Mouse (Mus musculus): Measurements from ENCODE around the gene Gm11492. TPM values are rescaled to one million over a fixed set of nuclear protein-coding genes. Genes with fewer than 3 reads are reported as not detected.

The Gm11492 gene
- polyA plus RNA-seq, 1 experiment from 2014 or later, result not detected

DNA sequence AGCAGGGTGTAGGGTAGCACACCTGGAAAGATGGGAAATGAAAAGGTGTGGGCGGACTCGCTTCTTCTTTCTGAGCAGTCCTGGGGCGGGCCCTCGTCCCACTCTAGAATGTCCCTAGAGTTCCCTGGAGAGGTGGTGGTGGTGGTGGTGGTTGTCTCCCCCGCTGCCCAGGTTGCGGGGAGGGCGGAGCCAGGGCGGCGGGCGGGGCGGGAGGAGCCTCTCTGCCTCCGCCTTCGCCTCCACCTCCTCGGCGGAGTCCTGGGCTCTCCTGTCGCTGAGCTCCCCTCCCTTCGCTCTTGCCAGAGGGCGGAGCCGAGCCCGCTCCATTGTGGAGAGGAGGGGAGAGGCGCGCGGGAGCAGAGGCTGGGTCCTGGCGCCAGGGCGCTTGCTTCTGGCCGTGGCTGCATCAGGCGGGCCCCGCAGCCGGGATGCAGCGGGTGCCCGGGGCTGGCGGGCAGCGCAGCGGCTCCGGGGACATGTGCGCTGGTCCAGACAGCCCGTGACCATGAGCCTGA is 28.9 kb downstream of the Gm11492 start:
- peak overlapping the region; percentile 80 for H3K4me3 ChIP-seq
- DNase-seq (ENCODE audit: extremely low spot score, low spot score), result peak; percentile 88
- H3K27me3 ChIP-seq (ENCODE audit: poor library complexity, severe bottlenecking), result no peaks in the 10 kb centered on the region
- peaks cover 54% of the 10 kb centered on the region for H3K36me3 ChIP-seq (replicated peaks)
- peak overlapping the region; percentile 95 for H3K27ac ChIP-seq
- H3K4me1 ChIP-seq, result peaks cover 61% of the 10 kb centered on the region
- H3K9me3 ChIP-seq, result no peaks in the 10 kb centered on the region
- 1% methylated on average over 36 of the region's 37 CpGs for WGBS

DNA sequence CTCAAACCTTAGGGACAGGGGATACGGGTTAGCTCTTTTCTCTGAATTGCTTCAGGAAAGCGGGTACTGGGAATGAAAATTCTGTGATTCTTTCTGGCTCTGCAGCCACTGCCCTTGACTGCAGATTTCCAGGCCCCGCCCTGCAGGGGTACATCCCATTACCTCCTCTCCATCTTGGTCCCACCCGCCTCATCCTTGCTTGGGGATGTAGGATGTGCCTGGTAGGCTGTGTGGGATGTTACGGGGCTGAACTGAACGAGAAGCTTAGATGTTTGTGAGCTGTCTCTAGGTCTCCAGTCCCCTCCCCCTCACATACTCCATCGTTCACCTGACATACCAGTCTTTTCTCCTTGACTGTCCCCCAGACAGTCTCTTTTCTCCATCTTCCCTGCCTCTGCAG is 29.5 kb downstream of the Gm11492 start:
- peak overlapping the region; percentile 95 for H3K27ac ChIP-seq
- WGBS, result 11% methylated on average over 7 of the region's 7 CpGs
- peaks cover 55% of the 10 kb centered on the region for H3K4me1 ChIP-seq

DNA sequence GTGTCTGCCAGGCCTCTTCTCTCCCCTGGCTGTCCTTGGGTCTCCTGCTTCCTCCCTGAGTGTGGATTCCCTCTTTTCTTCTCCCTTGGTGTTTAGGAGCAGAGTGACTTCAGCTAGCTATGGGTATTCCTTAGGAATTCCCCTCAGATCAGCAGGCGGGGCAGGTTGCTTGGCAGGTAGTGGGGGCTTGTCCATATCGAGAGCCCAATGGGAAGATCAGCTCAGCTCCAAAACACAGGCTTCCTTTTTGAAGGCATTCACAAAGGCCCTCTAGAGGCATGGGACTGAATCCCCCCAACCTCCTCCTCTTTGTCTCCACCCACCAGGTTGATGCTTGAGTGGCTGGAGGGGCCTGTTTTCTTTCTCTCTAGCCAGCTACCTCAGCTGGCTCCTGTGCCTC is 30.0 kb downstream of the Gm11492 start:
- peaks cover 55% of the 10 kb centered on the region for H3K4me1 ChIP-seq
- 37% methylated on average over 2 of the region's 2 CpGs for WGBS
- DNase-seq (ENCODE audit: extremely low spot score, low spot score), result no peak
- peak overlapping the region; percentile 80 for H3K4me3 ChIP-seq
- H3K9me3 ChIP-seq, result no peaks in the 10 kb centered on the region
- peak overlapping the region; percentile 95 for H3K27ac ChIP-seq
- H3K36me3 ChIP-seq (replicated peaks), result peaks cover 65% of the 10 kb centered on the region
- H3K27me3 ChIP-seq (ENCODE audit: poor library complexity, severe bottlenecking), result no peaks in the 10 kb centered on the region

More for the DNA sequence above, 29.5 kb downstream of the Gm11492 start:
- no peaks in the 10 kb centered on the region for H3K9me3 ChIP-seq
- no peak for DNase-seq (ENCODE audit: extremely low spot score, low spot score)
- peaks cover 60% of the 10 kb centered on the region for H3K36me3 ChIP-seq (replicated peaks)
- H3K4me3 ChIP-seq, result peak overlapping the region; percentile 80
- H3K27me3 ChIP-seq (ENCODE audit: poor library complexity, severe bottlenecking), result no peaks in the 10 kb centered on the region

DNA sequence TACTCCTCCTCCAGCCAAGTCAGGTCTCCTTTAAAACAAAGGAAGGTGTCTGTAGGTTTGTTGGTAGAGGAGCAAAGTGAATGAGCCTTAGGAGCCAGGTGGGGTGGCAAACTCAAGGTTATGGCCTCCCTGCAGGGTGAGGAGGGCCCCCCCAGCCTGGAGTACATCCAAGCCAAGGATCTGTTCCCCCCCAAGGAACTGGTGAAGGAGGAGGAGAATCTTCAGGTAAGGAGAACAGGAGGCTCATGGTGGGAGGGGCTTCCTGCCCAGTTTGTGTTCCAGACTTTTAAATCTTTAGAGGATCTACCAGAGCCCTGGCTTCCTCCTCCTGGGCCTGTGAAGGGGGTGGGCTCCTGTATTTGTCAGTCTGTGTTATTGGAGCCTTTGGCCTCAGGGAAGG is 30.6 kb downstream of the Gm11492 start:
- H3K27me3 ChIP-seq (ENCODE audit: poor library complexity, severe bottlenecking), result no peaks in the 10 kb centered on the region
- peaks cover 55% of the 10 kb centered on the region for H3K4me1 ChIP-seq
- no peak for DNase-seq (ENCODE audit: extremely low spot score, low spot score)
- no peaks in the 10 kb centered on the region for H3K9me3 ChIP-seq
- peaks cover 71% of the 10 kb centered on the region for H3K36me3 ChIP-seq (replicated peaks)
- peak overlapping the region; percentile 95 for H3K27ac ChIP-seq
- H3K4me3 ChIP-seq, result peak overlapping the region; percentile 80

DNA sequence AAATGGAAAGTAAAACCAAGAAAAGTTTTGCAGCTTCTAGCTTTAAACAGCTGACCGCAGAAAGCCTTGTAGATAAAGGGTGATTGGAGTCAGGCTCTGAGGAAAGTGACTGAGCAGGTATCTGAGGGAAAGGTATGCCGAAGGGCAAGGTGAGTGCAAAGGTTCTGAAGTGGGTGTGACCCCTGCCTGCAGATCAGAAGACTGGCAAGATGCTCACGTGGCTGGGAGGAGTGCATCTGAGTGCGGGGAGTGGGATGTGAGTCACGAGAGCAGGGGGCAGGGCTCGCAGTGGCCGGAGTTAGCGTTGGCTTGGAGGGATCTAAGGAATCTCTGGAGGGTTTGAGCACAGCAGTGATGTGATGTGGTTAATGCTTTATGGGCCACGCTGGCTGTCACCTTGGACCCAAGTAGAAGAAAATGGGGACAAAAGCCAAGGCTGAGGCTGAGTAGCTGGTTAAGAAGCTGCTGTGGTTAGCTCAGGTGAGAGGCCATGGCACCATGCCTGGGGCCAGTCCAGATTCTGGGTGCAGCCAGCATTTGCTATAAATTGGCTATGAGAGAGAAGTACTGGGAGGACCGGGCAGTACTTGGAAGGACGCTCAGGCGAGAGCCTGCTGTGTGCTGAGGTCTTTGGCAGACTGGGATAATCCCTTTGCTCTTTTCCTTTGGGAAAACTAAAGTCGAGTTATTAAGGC is 33.1 kb downstream of the Gm11492 start:
- WGBS, result 91% methylated on average over 13 of the region's 13 CpGs

DNA sequence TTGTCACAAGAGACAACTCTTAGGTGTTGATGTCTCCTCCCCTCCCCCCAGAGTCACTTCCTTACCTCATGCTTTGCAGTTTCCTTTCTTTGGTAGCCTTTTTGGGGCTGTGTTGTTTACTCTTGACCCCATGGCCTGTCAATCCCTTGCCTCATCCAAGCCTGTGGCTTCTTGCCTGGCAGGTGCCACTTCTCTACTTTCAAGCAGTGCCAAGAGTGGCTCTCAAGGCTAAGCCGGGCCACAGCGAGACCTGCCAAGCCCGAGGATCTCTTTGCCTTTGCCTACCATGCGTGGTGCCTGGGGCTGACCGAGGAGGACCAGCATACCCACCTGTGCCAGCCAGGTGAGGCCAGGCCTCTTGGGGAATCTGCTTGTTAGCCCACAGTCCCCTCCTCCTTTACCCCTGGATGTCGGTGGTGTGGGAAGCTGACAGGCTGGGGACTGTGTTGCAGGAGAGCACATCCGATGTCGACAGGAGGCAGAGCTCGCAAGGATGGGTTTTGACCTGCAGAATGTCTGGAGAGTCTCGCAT is 33.9 kb downstream of the Gm11492 start:
- no peak for DNase-seq (ENCODE audit: extremely low spot score, low spot score)
- Histone ChIP-seq H3K9me3 (no peaks in the 10 kb centered on the region), H3K27me3 (ENCODE audit: poor library complexity, severe bottlenecking) (no peaks in the 10 kb centered on the region), H3K4me3 (no peak overlapping the region), H3K4me1 (peaks cover 22% of the 10 kb centered on the region), H3K27ac (no peak overlapping the region), H3K36me3 (replicated peaks) (peaks cover 92% of the 10 kb centered on the region)
- 95% methylated on average over 10 of the region's 10 CpGs for WGBS

More for the DNA sequence above, 33.1 kb downstream of the Gm11492 start:
- no peaks in the 10 kb centered on the region for H3K27me3 ChIP-seq (ENCODE audit: poor library complexity, severe bottlenecking)
- no peak overlapping the region for H3K27ac ChIP-seq
- DNase-seq (ENCODE audit: extremely low spot score, low spot score), result no peak
- no peaks in the 10 kb centered on the region for H3K9me3 ChIP-seq
- no peak overlapping the region for H3K4me3 ChIP-seq
- peaks cover 31% of the 10 kb centered on the region for H3K4me1 ChIP-seq
- H3K36me3 ChIP-seq (replicated peaks), result peaks cover 87% of the 10 kb centered on the region

DNA sequence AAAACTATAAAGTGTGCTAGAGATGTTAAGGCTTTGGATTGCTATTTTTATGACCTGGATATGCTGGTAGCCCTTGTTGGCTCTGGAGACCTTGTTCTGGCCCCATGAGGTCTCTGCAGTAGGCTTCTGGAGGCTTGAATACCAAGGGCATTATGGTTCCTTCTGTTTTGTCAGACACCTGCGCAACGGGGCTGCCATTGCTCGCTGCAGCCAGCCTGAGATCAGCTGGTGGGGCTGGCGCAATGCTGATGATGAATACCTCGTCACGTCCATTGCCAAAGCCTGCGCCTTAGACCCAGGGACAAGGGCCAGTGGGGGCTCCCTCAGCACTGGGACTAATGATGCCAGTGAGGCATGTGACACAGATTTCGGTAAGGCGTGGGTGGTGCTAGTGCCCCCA is 35.8 kb downstream of the Gm11492 start:
- no peaks in the 10 kb centered on the region for H3K27me3 ChIP-seq (ENCODE audit: poor library complexity, severe bottlenecking)
- DNase-seq (ENCODE audit: extremely low spot score, low spot score), result no peak
- peaks cover 4% of the 10 kb centered on the region for H3K4me1 ChIP-seq
- H3K36me3 ChIP-seq (replicated peaks), result peaks cover 100% of the 10 kb centered on the region
- H3K4me3 ChIP-seq, result no peak overlapping the region
- H3K27ac ChIP-seq, result no peak overlapping the region
- 96% methylated on average over 9 of the region's 9 CpGs for WGBS
- H3K9me3 ChIP-seq, result no peaks in the 10 kb centered on the region

DNA sequence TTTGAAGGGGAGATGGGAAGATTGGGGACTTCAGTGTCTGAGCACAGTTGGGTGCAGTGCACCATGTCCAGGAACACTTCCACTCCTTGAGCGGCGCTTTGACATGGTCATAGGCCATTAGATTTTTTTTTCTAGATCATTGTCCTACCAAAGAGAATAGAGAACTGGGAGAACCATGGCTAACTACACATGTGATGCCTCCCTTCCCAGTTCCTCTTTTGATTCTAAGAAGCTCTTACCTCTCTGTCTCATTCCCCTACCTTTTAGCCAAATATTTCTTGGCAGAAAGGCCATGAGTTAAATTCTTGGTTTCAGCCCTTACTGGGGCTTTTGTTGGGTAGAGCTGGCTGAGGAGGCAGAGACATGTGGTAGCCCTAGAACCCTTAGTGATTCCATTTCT is 37.1 kb downstream of the Gm11492 start:
- Histone ChIP-seq H3K9me3 (no peaks in the 10 kb centered on the region), H3K4me1 (no peaks in the 10 kb centered on the region), H3K27ac (no peak overlapping the region), H3K27me3 (ENCODE audit: poor library complexity, severe bottlenecking) (no peaks in the 10 kb centered on the region), H3K36me3 (replicated peaks) (peaks cover 100% of the 10 kb centered on the region), H3K4me3 (no peak overlapping the region)
- WGBS, result 99% methylated on average over 2 of the region's 2 CpGs
- no peak for DNase-seq (ENCODE audit: extremely low spot score, low spot score)

DNA sequence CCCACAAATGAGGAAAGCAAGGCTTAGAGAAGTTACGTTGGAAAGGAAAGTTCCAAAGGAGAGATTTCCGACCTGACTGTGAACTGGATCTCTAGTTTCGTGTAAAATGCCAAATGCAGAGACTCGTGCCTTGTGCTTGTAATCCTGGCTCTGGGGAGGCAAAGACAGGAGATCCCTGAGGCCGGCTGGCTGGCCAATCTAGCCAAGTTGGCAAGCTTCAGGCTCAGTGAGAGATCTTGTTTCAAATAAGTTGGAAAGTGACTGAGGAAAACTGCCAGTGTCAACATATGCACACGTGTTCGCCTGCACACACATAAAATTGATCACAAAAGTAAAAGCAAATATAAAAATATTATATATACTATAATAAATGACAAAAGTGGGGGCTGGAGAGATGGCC is 42.8 kb downstream of the Gm11492 start:
- no peak for DNase-seq (ENCODE audit: extremely low spot score, low spot score)
- Histone ChIP-seq H3K27ac (no peak overlapping the region), H3K4me1 (no peaks in the 10 kb centered on the region), H3K36me3 (replicated peaks) (peaks cover 100% of the 10 kb centered on the region), H3K9me3 (no peaks in the 10 kb centered on the region), H3K27me3 (ENCODE audit: poor library complexity, severe bottlenecking) (no peaks in the 10 kb centered on the region), H3K4me3 (no peak overlapping the region)
- WGBS, result 90% methylated on average over 7 of the region's 7 CpGs

DNA sequence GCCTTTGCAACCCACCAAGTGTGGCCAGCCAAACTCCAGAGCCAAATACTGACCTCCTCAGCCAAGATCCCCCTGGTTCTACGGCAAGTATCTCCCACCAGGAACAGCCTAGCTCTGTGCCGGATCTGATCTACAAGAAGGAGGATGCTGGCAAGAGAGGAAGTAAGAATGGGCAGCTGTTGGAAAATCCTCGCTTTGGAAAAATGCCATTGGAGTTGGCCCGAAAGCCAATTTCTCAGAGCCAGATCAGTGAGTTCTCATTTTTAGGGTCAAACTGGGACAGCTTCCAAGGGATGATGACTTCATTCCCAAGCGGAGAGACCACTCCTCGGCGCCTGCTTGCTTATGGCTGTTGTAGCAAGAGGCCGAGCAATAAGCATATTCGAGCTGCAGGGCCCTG is 45.1 kb downstream of the Gm11492 start:
- DNase-seq (ENCODE audit: extremely low spot score, low spot score), result no peak
- Histone ChIP-seq H3K27me3 (ENCODE audit: poor library complexity, severe bottlenecking) (no peaks in the 10 kb centered on the region), H3K9me3 (no peaks in the 10 kb centered on the region; the same call in 1 of the 2 replicates), H3K27ac (no peak overlapping the region), H3K4me3 (no peak overlapping the region), H3K4me1 (no peaks in the 10 kb centered on the region), H3K36me3 (replicated peaks) (peaks cover 100% of the 10 kb centered on the region)
- 98% methylated on average over 9 of the region's 9 CpGs for WGBS

DNA sequence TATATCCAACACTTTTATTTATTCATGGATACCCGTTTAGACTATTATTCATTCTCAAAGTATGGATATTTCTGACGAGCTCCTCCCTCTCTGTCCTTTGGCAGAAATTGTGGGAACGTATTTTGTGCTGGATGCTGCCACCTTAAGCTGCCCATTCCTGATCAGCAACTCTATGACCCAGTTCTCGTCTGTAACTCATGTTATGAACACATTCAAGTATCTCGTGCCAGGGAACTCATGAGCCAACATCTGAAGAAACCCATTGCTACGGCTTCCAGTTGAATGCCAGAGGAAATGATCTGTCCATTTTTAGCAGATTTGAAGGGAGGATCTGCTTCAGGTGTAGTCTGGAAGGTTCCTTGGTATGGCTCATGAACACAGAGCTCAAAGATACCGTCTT is 47.5 kb downstream of the Gm11492 start:
- Histone ChIP-seq H3K36me3 (replicated peaks) (peaks cover 100% of the 10 kb centered on the region), H3K27me3 (ENCODE audit: poor library complexity, severe bottlenecking) (no peaks in the 10 kb centered on the region), H3K4me1 (no peaks in the 10 kb centered on the region), H3K4me3 (no peak overlapping the region), H3K27ac (no peak overlapping the region), H3K9me3 (peaks cover 12% of the 10 kb centered on the region)
- DNase-seq (ENCODE audit: extremely low spot score, low spot score), result no peak
- 91% methylated on average over 7 of the region's 7 CpGs for WGBS

DNA sequence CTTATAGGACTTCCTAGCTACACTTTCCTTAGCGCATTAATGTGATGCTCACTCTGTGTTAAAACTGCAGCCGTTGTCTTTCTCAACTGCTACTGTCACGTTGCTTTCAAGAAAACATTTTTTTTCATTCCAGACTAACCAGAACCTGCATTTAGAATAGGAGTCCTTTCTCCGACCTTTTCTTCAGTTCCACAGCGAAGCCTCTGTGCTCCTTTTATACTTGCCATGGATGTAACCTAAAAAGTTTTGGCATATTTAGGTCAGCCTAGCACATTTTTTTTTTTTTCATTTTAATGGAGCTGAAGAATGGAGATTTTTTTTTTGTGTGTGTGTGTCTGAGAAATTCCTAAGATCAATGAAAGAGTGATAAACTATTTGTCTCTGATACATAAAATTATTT is 49.1 kb downstream of the Gm11492 start:
- DNase-seq (ENCODE audit: extremely low spot score, low spot score), result no peak
- Histone ChIP-seq H3K4me3 (no peak overlapping the region), H3K36me3 (replicated peaks) (peaks cover 98% of the 10 kb centered on the region), H3K9me3 (peaks cover 12% of the 10 kb centered on the region), H3K27me3 (ENCODE audit: poor library complexity, severe bottlenecking) (no peaks in the 10 kb centered on the region), H3K27ac (no peak overlapping the region), H3K4me1 (no peaks in the 10 kb centered on the region)
- 95% methylated on average over 5 of the region's 5 CpGs for WGBS

DNA sequence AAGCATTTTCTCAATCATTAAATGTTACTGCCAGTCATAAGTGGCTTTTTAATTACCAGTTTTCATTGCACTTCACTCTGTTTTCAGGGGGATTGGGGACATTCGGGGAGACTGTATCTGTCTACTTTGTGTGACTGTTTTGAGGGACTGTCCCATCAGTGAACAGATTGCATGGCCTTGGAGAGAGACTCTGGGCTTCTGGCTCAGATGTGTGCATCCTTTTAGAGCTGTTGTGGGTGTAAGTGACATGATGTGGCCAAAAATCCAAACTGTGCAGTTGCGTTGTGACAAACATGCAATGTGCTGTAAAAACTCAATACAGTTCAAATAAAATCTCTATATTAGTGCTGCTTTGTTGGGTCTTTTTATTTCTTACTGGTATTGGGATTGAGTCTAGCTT is 49.5 kb downstream of the Gm11492 start:
- Histone ChIP-seq H3K9me3 (peaks cover 12% of the 10 kb centered on the region), H3K36me3 (replicated peaks) (peaks cover 98% of the 10 kb centered on the region), H3K27ac (no peak overlapping the region), H3K27me3 (ENCODE audit: poor library complexity, severe bottlenecking) (no peaks in the 10 kb centered on the region), H3K4me1 (no peaks in the 10 kb centered on the region), H3K4me3 (no peak overlapping the region)
- no peak for DNase-seq (ENCODE audit: extremely low spot score, low spot score)
- whole genome bisulfite sequencing, result 94% methylated on average over 2 of the region's 2 CpGs

All from forebrain, embryonic 10.5 days (tissue).